Mouse (Mus musculus): ENCODE data around the gene Cmss1. TPM values are rescaled to one million over a fixed set of nuclear protein-coding genes. Genes with fewer than 3 reads are reported as not detected.

Cmss1 gene
- polyA plus RNA-seq, 1 experiment from 2014 or later, result 26.5 TPM

GRCm38 (mm10) chr16:57426680-57427079, 180.0 kb downstream of the Cmss1 start:
- DNase-seq (ENCODE audit: low spot score), result no peak
- H3K36me3 ChIP-seq (ENCODE audit: control insufficient read depth, insufficient read depth, low read length), result no peaks in the 10 kb centered on the region
- H3K9ac ChIP-seq (ENCODE audit: low read length), result no peak overlapping the region
- ATAC-seq (ENCODE audit: low FRiP score, low TSS enrichment), result no peak
- WGBS, result 43% methylated on average over 10 of the region's 10 CpGs
- no peak overlapping the region for H3K4me2 ChIP-seq (replicated peaks; ENCODE audit: low read depth)
- H3K27ac ChIP-seq (replicated peaks), result no peak overlapping the region
- no peaks in the 10 kb centered on the region for H3K27me3 ChIP-seq (ENCODE audit: control insufficient read depth, insufficient read depth, low read length)
- peaks cover 6% of the 10 kb centered on the region for H3K4me1 ChIP-seq (replicated peaks; ENCODE audit: control insufficient read depth, insufficient read depth)
- no peak for TF ChIP-seq CTCF (IDR thresholded peaks at IDR 0.05; ENCODE audit: low read depth)
- no peak for TF ChIP-seq EP300 (optimal IDR thresholded peaks at IDR 0.05)
- no peaks in the 10 kb centered on the region for H3K9me3 ChIP-seq (ENCODE audit: control insufficient read depth, low read length)
- no peak overlapping the region for H3K4me3 ChIP-seq (ENCODE audit: low read depth, low read length)

GRCm38 (mm10) chr16:57423001-57423800, 183.5 kb downstream of the Cmss1 start:
- no peak overlapping the region for H3K4me2 ChIP-seq (replicated peaks; ENCODE audit: low read depth)
- WGBS, result 62% methylated on average over 6 of the region's 6 CpGs
- H3K4me3 ChIP-seq (ENCODE audit: low read depth, low read length), result no peak overlapping the region
- no peaks in the 10 kb centered on the region for H3K36me3 ChIP-seq (ENCODE audit: control insufficient read depth, insufficient read depth, low read length)
- no peak overlapping the region for H3K27ac ChIP-seq (replicated peaks)
- H3K27me3 ChIP-seq (ENCODE audit: control insufficient read depth, insufficient read depth, low read length), result no peaks in the 10 kb centered on the region
- H3K9me3 ChIP-seq (ENCODE audit: control insufficient read depth, low read length), result no peaks in the 10 kb centered on the region
- ATAC-seq (ENCODE audit: low FRiP score, low TSS enrichment) (no peak), DNase-seq (ENCODE audit: low spot score) (no peak)
- no peak overlapping the region for H3K9ac ChIP-seq (ENCODE audit: low read length)
- TF ChIP-seq EP300 (optimal IDR thresholded peaks at IDR 0.05) (no peak), CTCF (IDR thresholded peaks at IDR 0.05; ENCODE audit: low read depth) (no peak)
- H3K4me1 ChIP-seq (replicated peaks; ENCODE audit: control insufficient read depth, insufficient read depth), result peaks cover 8% of the 10 kb centered on the region

- DNase-seq (ENCODE audit: low spot score) (no peak), ATAC-seq (ENCODE audit: low FRiP score, low TSS enrichment) (no peak)
- H3K4me1 ChIP-seq (replicated peaks; ENCODE audit: control insufficient read depth, insufficient read depth), result peaks cover 7% of the 10 kb centered on the region
Measured at GRCm38 (mm10) chr16:57421680-57422417, 184.8 kb downstream of the Cmss1 start.

GRCm38 (mm10) chr16:57420773-57421556, 185.7 kb downstream of the Cmss1 start:
- H3K9me3 ChIP-seq (ENCODE audit: control insufficient read depth, low read length), result no peaks in the 10 kb centered on the region
- H3K27ac ChIP-seq (replicated peaks), result peak overlapping the region; percentile 86
- peaks cover 5% of the 10 kb centered on the region for H3K4me1 ChIP-seq (replicated peaks; ENCODE audit: control insufficient read depth, insufficient read depth)
- no peak for DNase-seq (ENCODE audit: low spot score)
- no peaks in the 10 kb centered on the region for H3K27me3 ChIP-seq (ENCODE audit: control insufficient read depth, insufficient read depth, low read length)
- no peak overlapping the region for H3K9ac ChIP-seq (ENCODE audit: low read length)
- no peaks in the 10 kb centered on the region for H3K36me3 ChIP-seq (ENCODE audit: control insufficient read depth, insufficient read depth, low read length)
- no peak overlapping the region for H3K4me2 ChIP-seq (replicated peaks; ENCODE audit: low read depth)
- TF ChIP-seq EP300 (optimal IDR thresholded peaks at IDR 0.05) (peak; percentile 92), CTCF (IDR thresholded peaks at IDR 0.05; ENCODE audit: low read depth) (no peak)
- WGBS, result 20% methylated on average over 8 of the region's 8 CpGs
- ATAC-seq (ENCODE audit: low FRiP score, low TSS enrichment), result peak; percentile 60; the same call in 1 of the 2 replicates
- no peak overlapping the region for H3K4me3 ChIP-seq (ENCODE audit: low read depth, low read length)

More at GRCm38 (mm10) chr16:57421680-57422417, 184.8 kb downstream of the Cmss1 start:
- no peak for TF ChIP-seq EP300 (optimal IDR thresholded peaks at IDR 0.05)
- TF ChIP-seq CTCF (IDR thresholded peaks at IDR 0.05; ENCODE audit: low read depth), result no peak
- Histone ChIP-seq H3K9me3 (ENCODE audit: control insufficient read depth, low read length) (no peaks in the 10 kb centered on the region), H3K36me3 (ENCODE audit: control insufficient read depth, insufficient read depth, low read length) (no peaks in the 10 kb centered on the region), H3K27me3 (ENCODE audit: control insufficient read depth, insufficient read depth, low read length) (no peaks in the 10 kb centered on the region), H3K9ac (ENCODE audit: low read length) (no peak overlapping the region), H3K4me2 (replicated peaks; ENCODE audit: low read depth) (no peak overlapping the region), H3K4me3 (ENCODE audit: low read depth, low read length) (no peak overlapping the region), H3K27ac (replicated peaks) (peak overlapping the region; percentile 86)
- 60% methylated on average over 7 of the region's 7 CpGs for WGBS

- no peak for ATAC-seq (ENCODE audit: low FRiP score, low TSS enrichment)
- H3K27ac ChIP-seq (replicated peaks), result no peak overlapping the region; the same call in 1 of the 2 replicates
- TF ChIP-seq CTCF (IDR thresholded peaks at IDR 0.05; ENCODE audit: low read depth), result no peak
- TF ChIP-seq EP300 (optimal IDR thresholded peaks at IDR 0.05), result no peak
Measured at GRCm38 (mm10) chr16:57419881-57420280, 186.8 kb downstream of the Cmss1 start.

More at GRCm38 (mm10) chr16:57419881-57420280, 186.8 kb downstream of the Cmss1 start:
- Histone ChIP-seq H3K36me3 (ENCODE audit: control insufficient read depth, insufficient read depth, low read length) (no peaks in the 10 kb centered on the region), H3K4me2 (replicated peaks; ENCODE audit: low read depth) (no peak overlapping the region), H3K9ac (ENCODE audit: low read length) (no peak overlapping the region), H3K27me3 (ENCODE audit: control insufficient read depth, insufficient read depth, low read length) (no peaks in the 10 kb centered on the region), H3K4me3 (ENCODE audit: low read depth, low read length) (no peak overlapping the region), H3K4me1 (replicated peaks; ENCODE audit: control insufficient read depth, insufficient read depth) (peaks cover 5% of the 10 kb centered on the region), H3K9me3 (ENCODE audit: control insufficient read depth, low read length) (no peaks in the 10 kb centered on the region)
- DNase-seq (ENCODE audit: low spot score), result no peak
- 65% methylated on average over 5 of the region's 5 CpGs for WGBS

Measured in stomach, postnatal 0 days (tissue).